Mouse (Mus musculus) C2C12 (cell line): ENCODE measurements around the gene Camta1.

Experiments used
- CTCF ChIP-seq: IDR thresholded peaks from one replicate; pipeline ENCODE4 v1.5.1; 2011; ENCODE audit not compliant: control insufficient read depth, insufficient read depth, insufficient read length
- MYOD1 ChIP-seq: IDR thresholded peaks from one replicate; pipeline ENCODE4 v1.6.1; 2011; ENCODE audit warnings: low read depth; ENCODE audit not compliant: control insufficient read depth, insufficient read length
- MYOG ChIP-seq: IDR thresholded peaks from one replicate; pipeline ENCODE4 v1.6.1; 2011; ENCODE audit not compliant: control insufficient read depth, insufficient read length; ENCODE audit errors: extremely low read depth
- USF1 ChIP-seq: IDR thresholded peaks from one replicate; pipeline ENCODE4 v1.6.1; 2011; ENCODE audit warnings: low read depth, mild to moderate bottlenecking, control low read depth, moderate library complexity

- TF ChIP-seq CTCF = no peak
- no peak for TF ChIP-seq MYOD1
- TF ChIP-seq MYOG = no peak
- no peak for TF ChIP-seq USF1
Measured at GRCm38 (mm10) chr4:151346673-151347072, 515.0 kb downstream of the Camta1 start.
